Mouse (Mus musculus): ENCODE data around the gene Gm4177.
"Not testable (repeated sequence)": the region's sequence is repeated elsewhere in the genome, so short reads cannot be mapped to it uniquely, and the experiment has no call there.

The Gm4177 gene

DNA sequence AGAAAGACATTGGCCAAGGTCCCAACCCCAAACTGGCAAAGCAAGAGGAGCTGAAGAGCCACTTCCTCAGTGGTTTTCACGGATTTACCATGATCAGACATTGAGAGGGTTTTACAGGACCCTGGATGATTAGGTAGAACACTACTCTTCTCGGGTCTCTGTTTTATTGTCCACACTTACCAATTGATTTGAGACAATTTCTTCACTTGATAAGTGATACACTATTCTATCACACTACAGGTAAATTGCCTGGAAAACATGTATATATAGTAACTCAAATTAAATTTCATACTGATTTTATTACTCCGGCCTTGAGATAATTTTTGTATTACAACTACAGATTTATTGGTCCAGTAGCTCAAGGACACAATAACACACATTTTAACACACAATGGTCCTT lies at the start of gene Gm4177:
Gene Gm4177, minus strand, starts transcription at position 101 of the 400 bp plus-strand sequence.
- in situ Hi-C loops (cut with MboI, MseI): not testable (repeated sequence)

DNA sequence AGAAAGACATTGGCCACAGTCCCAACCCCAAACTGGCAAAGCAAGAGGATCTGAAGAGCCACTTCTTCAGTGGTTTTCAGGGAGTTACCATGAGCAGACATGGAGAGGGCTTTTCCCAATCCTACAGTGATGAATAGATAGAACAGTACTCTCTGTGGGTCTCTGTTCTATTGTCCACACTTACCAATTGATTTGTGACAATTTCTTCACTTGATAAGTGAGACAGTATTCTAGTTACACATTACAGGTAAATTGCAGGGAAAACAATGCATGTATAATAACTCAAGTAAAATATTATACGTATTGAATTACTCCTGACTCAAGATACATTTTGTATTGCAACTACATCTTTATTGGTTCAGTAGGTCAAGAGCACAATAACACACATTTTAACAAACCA lies 47.6 kb upstream of the Gm4177 start, which contains the start of gene Gm5725:
Gene Gm5725, minus strand, starts transcription at position 101 of the 400 bp plus-strand sequence.
- in situ Hi-C loops (cut with MboI, MseI): not testable (repeated sequence)

DNA sequence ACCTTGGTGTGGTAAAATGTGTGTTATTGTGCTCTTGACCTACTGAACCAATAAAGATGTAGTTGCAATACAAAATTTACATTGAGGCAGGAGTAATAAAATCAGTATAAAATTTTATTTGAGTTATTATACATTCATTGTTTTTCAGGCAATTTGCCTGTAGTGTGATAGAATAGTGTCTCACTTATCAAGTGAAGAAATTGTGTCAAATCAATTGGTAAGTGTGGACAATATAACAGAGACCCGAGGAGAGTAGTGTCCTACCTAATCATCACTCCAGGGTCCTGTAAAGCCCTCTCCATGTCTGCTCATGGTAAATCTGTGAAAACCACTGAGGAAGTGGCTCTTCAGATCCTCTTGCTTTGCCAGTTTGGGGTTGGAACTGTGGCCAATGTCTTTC lies 35.5 kb upstream of the Gm4177 start, which contains the start of gene Vmn1r135:
Gene Vmn1r135, plus strand, starts transcription at position 301 of the 400 bp plus-strand sequence.
- in situ Hi-C loops (cut with MboI, MseI): not testable (repeated sequence)

DNA sequence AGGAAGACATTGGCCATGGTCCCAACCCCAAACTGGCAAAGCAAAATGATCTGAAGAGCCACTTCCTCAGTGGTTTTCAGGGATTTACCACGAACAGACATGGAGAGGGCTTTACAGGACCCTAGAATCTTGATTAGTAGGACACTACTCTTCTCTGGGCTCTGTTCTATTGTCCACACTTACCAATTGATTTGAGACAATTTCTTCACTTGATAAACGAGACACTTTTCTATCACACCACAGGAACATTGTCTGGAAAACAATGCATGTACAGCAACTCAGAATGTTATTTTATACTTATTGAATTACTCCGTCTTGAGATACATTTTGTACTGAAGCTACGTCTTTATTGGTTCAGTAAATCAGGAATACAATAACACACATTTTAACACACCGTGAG lies 35.2 kb downstream of the Gm4177 start, which contains the start of gene Gm4175:
Gene Gm4175, minus strand, starts transcription at position 101 of the 400 bp plus-strand sequence.
- in situ Hi-C loops (cut with MboI, MseI): loop anchor here (25.0 kb wide), 1 partner anchor 649 kb away; no protein-coding TSS in a partner anchor
